Mouse (Mus musculus): ENCODE measurements around the gene Canx. TPM values are rescaled to one million over a fixed set of nuclear protein-coding genes. Genes with fewer than 3 reads are reported as not detected.

Gene Canx
- total RNA-seq, 2 experiments from 2014 or later, result 365 to 415 TPM

DNA sequence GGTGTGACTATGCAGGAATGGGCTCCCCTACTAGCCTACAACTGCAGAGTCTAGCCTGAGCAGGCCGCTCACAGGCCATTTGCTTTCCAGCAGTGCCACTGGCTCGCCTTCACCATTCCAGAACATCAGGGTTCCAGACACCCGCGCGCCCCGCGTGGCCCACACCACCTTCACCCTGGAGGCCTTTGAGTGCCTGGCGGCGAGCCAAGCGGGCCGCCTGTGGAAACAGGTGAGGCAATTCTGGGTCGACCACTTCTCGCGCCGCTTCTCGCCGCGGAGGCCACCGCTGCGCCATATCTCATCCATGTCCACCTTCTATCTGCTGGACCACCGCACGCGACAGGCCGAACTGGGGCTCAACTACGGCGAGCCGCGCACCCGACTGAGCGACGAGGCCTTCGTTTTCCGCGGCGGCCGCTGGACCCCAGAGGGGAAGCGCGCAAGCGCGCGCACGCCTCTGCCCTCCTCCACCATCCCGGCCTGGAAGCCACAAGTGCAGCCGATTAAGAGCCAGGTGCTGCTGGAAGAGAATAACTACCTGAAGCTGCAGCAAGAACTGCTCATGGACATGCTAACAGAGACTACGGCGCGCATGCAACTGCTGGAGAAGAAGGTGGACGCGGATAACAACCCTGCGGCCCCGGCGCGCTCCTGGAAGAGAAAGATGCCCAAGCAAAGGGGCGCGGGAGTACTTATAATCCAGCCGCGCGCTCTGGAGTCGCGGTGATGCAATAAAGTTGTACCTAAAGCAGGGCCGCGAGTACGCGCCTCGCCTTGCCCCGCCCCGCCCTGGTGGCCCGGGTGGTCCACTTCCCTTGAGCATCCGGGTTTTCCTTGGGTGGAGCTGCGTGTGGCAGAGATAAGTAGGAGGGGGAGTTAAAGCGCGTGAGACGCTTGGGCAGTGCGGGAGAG, 33.7 kb upstream of the Canx start:
- TF ChIP-seq CTCF (conservative IDR thresholded peaks at IDR 0.05), result no peak
- DNase-seq (ENCODE audit: low spot score in 2 of 2), result peak; percentile 46 to 68
- peak overlapping the region; percentile 94 for H3K27ac ChIP-seq
- peak overlapping the region; percentile 82 for H3K4me3 ChIP-seq

- Histone ChIP-seq H3K4me3 (no peak overlapping the region), H3K27ac (no peak overlapping the region)
- no peak for DNase-seq (ENCODE audit: low spot score in 2 of 2)
- TF ChIP-seq CTCF (conservative IDR thresholded peaks at IDR 0.05), result no peak
These were observed 29.9 kb upstream of the Canx start for GRCm38 (mm10) chr11:50355395-50355794.

DNA sequence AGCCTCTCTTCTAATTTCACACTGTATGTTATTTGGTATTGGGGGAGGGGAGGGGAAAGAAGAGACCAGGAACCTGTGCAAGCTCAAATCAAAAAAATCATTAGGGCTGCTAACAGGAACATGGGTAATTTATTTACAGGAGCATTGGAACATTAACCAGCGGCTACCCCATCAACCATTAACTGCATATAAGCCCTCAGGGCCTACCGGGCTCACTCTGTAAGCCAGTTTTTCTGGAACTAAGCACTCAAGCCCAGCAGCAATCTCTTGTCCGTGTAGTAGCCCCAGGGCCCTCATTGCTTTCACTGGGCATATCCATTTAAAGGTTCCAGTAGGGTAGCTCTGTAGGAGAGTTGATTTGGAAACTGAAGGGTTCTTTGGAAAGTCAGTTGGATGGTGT, 29.4 kb upstream of the Canx start:
- no peak for TF ChIP-seq CTCF (conservative IDR thresholded peaks at IDR 0.05)
- Histone ChIP-seq H3K27ac (no peak overlapping the region), H3K4me3 (no peak overlapping the region)
- DNase-seq (ENCODE audit: low spot score in 2 of 2), result no peak

GRCm38 (mm10) chr11:50354162-50354561, 28.7 kb upstream of the Canx start, which contains the start of gene Cby3:
Gene Cby3, plus strand, starts transcription at chr11:50354462.
- DNase-seq (ENCODE audit: low spot score in 2 of 2), result no peak
- TF ChIP-seq CTCF (conservative IDR thresholded peaks at IDR 0.05), result 0 out of 2 replicates have a peak, but pooled peaks have one; percentile 14
- H3K4me3 ChIP-seq, result no peak within 1 kb of the TSS
- no peak within 1 kb of the TSS for H3K27ac ChIP-seq

GRCm38 (mm10) chr11:50352177-50352576, 26.7 kb upstream of the Canx start:
- DNase-seq (ENCODE audit: low spot score in 2 of 2), result no peak
- TF ChIP-seq CTCF (conservative IDR thresholded peaks at IDR 0.05), result no peak
- no peak overlapping the region for H3K27ac ChIP-seq
- no peak overlapping the region for H3K4me3 ChIP-seq

DNA sequence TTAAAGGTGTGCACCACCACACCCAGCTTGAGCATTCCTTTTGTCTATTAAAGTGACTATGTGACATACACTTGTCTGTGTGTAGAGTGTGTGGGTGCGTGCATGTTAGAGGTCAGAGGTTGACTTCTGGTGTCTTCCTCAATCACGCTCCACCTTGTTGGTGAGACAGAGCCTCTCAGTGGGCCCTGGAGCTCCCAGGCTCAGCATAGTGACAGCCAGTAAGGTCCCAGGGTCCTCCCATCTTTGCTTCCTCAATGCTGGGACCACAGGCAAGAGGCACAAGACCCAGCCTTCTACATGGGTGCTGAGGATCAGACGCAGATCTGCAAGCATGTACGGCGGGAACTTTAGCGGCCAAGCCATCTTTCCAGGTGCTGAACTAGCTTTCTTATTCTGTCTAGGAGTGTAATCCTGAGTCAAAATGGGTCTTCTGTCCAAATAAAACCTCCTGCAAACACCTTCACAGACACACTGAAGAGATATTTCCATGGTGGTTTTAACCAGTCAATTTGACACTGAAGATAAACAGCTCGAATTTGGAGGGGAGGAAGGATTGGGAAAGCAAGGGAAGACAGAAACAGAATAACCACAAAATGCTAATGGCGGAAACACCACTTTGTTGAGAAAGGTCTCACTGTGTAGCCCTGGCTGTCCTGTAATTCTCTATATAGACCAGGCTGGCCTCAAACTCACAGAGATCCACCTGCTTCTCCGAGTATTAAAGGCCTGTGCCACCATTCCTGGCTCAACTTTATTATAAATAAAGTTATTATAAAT, 21.0 kb upstream of the Canx start:
- no peak for TF ChIP-seq CTCF (conservative IDR thresholded peaks at IDR 0.05)
- DNase-seq (ENCODE audit: low spot score in 2 of 2), result no peak
- H3K27ac ChIP-seq, result no peak overlapping the region
- H3K4me3 ChIP-seq, result no peak overlapping the region

- no peak for DNase-seq (ENCODE audit: low spot score in 2 of 2)
- TF ChIP-seq CTCF (conservative IDR thresholded peaks at IDR 0.05), result no peak
- Histone ChIP-seq H3K4me3 (no peak overlapping the region), H3K27ac (no peak overlapping the region)
These were observed 20.0 kb upstream of the Canx start for GRCm38 (mm10) chr11:50345486-50345885.

DNA sequence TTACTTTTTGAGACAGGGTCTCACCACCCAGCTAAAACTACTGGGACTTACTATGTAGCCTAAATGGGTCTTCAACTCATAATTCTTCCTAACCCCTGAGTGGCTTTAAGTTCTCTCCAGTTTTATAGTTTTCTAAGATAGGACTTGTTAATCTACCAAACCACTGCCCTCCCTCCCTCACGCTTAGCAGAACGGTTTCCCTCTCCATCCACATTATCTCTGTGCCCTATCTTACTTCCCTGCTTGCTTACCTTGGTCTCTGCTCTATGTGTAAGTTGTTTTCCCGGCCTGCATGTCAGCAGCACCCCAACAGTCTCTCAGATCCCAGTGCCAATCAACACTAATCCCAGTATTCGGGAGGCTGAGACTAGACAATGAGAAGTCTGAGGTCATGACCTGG, 11.4 kb upstream of the Canx start:
- no peak overlapping the region for H3K27ac ChIP-seq
- no peak for DNase-seq (ENCODE audit: low spot score in 2 of 2)
- TF ChIP-seq CTCF (conservative IDR thresholded peaks at IDR 0.05), result no peak
- no peak overlapping the region for H3K4me3 ChIP-seq

DNA sequence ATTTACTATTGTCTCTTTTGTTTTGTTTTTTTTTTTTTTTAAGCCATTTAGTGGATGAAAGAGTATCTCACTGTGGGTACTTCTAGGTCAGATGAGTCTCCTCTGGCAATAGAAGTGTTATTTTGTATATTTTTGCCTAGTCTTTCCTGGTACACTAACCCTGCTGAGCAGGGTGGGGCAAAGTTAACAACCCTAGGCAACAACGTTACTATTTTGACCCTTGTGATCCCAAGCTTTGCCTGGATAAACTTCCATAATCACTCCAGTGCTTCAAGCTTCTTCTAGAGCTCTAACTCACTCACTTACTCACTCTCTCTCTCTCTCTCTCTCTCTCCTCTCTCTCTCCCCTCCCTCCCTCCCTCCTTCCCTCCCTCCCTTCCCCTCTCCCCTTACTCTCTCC, 10.7 kb upstream of the Canx start:
- no peak overlapping the region for H3K4me3 ChIP-seq
- no peak for DNase-seq (ENCODE audit: low spot score in 2 of 2)
- no peak for TF ChIP-seq CTCF (conservative IDR thresholded peaks at IDR 0.05)
- H3K27ac ChIP-seq, result no peak overlapping the region

DNA sequence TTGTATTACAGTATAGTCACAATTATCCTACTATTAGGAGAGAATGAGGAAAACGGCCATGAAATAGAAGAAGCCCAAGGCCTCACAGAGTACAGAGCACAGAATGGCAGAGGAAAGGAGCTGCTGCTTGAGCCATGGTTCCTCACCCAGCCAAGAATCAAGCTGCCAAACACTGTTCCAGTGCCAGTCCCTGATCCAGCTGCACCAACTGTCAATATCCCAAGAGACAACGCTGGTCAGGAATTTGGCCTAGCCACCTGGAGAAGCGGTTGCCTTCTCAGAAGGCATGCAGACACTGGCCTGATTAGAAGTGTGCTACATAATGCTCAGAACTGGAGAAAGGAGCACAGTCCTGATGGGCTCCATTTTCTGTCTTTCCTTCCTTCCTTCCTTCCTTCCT, 7.7 kb upstream of the Canx start:
- Histone ChIP-seq H3K27ac (no peak overlapping the region), H3K4me3 (no peak overlapping the region)
- DNase-seq (ENCODE audit: low spot score in 2 of 2), result no peak
- TF ChIP-seq CTCF (conservative IDR thresholded peaks at IDR 0.05), result no peak

DNA sequence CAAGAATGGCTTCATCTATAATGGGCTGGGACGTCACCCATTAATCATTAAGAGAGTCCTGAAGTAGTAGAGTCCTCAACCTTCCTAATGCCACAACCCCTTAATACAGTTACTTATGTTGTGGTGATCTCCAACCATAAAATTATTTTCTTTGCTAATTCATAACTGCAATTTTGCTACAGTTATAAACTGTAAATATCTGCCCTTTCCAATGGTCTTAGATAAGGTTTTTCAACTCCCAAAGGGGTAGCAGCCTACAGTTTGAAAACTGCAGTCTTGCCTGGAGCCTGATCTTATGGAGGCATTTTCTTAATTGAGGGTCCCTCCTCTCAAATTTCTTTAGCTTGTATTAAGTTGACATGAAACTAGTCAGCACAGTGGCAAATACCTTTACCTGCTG, 3.9 kb upstream of the Canx start:
- TF ChIP-seq CTCF (conservative IDR thresholded peaks at IDR 0.05), result no peak
- no peak overlapping the region for H3K4me3 ChIP-seq
- H3K27ac ChIP-seq, result no peak overlapping the region
- DNase-seq (ENCODE audit: low spot score in 2 of 2), result no peak

DNA sequence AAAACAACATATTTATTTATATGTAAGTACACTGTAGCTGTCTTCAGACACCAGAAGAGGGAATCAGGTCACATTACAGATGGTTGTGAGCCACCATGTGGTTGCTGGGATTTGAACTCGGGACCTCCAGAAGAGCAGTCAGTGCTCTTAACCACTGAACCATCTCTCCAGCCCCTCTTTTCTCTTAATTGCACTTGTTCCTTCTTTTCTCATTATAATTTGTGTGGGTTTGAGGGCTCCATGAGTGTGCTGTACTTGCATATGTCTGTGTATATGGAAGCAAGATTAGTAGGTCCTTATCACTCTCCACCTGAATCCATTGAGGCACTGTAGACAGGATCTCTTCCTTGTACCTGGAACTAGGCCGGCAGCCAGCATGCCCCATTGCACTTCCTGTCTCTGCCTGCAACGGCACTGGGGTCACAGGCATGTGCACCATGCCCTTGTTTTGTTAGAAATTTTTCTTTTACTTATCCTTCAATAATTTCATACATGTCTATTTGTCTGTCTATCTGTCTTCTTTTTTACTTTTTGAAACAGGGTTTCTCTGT, 2.7 kb upstream of the Canx start:
- Histone ChIP-seq H3K27ac (no peak overlapping the region), H3K4me3 (no peak overlapping the region)
- no peak for DNase-seq (ENCODE audit: low spot score in 2 of 2)
- TF ChIP-seq CTCF (conservative IDR thresholded peaks at IDR 0.05), result no peak

- H3K4me3 ChIP-seq, result peak overlapping the region; percentile 96
- no peak for DNase-seq (ENCODE audit: low spot score in 2 of 2)
These were observed 961 bp upstream of the Canx start for GRCm38 (mm10) chr11:50326302-50326966.

More at GRCm38 (mm10) chr11:50326302-50326966, 961 bp upstream of the Canx start:
- no peak for TF ChIP-seq CTCF (conservative IDR thresholded peaks at IDR 0.05)
- peak overlapping the region; percentile 90 for H3K27ac ChIP-seq
